Mouse (Mus musculus) layer of hippocampus, postnatal 14 days (tissue): ENCODE measurements around the gene Sdhc. TPM values are rescaled to one million over a fixed set of nuclear protein-coding genes. Genes with fewer than 3 reads are reported as not detected.
"Not testable (repeated sequence)": the region's sequence is repeated elsewhere in the genome, so short reads cannot be mapped to it uniquely, and the experiment has no call there.

ENCODE experiments used
- DNase-seq, 2 experiments: peaks; one replicate each; pipeline ENCODE4 v3.0.0; 2021 to 2022; ENCODE audit warnings: low spot score in 2 of 2, mixed read lengths in 1 of 2
- total RNA-seq, 2 experiments: library from RNA; stranded (reverse); gene quantifications; 2 replicates each; pipeline ENCODE4 v1.2.3; 2021

Gene Sdhc
- total RNA-seq, 2 experiments from 2014 or later = 196 to 214 TPM

- no peak for DNase-seq
These were observed 34.1 kb downstream of the Sdhc start for GRCm38 (mm10) chr1:171116280-171116679.

- DNase-seq = peak; percentile 40 to 41
These were observed 36.5 kb downstream of the Sdhc start, which contains the start of gene Cfap126 for GRCm38 (mm10) chr1:171113873-171114299. Gene Cfap126, plus strand, starts transcription at chr1:171113918.

GRCm38 (mm10) chr1:171112986-171113385 lies 37.4 kb downstream of the Sdhc start:
- no peak for DNase-seq

GRCm38 (mm10) chr1:171111781-171112575 lies 38.4 kb downstream of the Sdhc start:
- DNase-seq = peak; percentile 13 to 33

- DNase-seq = peak; percentile 96 to 99
These were observed 39.2 kb downstream of the Sdhc start for GRCm38 (mm10) chr1:171111020-171111780.

- no peak for DNase-seq
These were observed 39.8 kb downstream of the Sdhc start for GRCm38 (mm10) chr1:171110659-171111019.

- no peak for DNase-seq
These were observed 40.8 kb downstream of the Sdhc start for GRCm38 (mm10) chr1:171109620-171110019.

- DNase-seq = no peak
These were observed 45.2 kb downstream of the Sdhc start for GRCm38 (mm10) chr1:171105226-171105625.

- no peak for DNase-seq
These were observed 47.1 kb downstream of the Sdhc start for GRCm38 (mm10) chr1:171103179-171103840.

GRCm38 (mm10) chr1:171102547-171103177 lies 47.7 kb downstream of the Sdhc start:
- DNase-seq = peak; percentile 90 to 92

GRCm38 (mm10) chr1:171101733-171102546 lies 48.5 kb downstream of the Sdhc start:
- peak; percentile 91 for DNase-seq

GRCm38 (mm10) chr1:171101033-171101432 lies 49.4 kb downstream of the Sdhc start:
- no peak for DNase-seq

- DNase-seq = no peak
These were observed 52.8 kb downstream of the Sdhc start for GRCm38 (mm10) chr1:171097612-171098011.

GRCm38 (mm10) chr1:171097136-171097535 lies 53.3 kb downstream of the Sdhc start:
- DNase-seq = no peak

- DNase-seq = no peak
These were observed 54.1 kb downstream of the Sdhc start for GRCm38 (mm10) chr1:171096110-171096964.

GRCm38 (mm10) chr1:171094424-171094823 lies 56.0 kb downstream of the Sdhc start:
- DNase-seq = no peak

- DNase-seq = no peak
These were observed 59.6 kb downstream of the Sdhc start for GRCm38 (mm10) chr1:171090761-171091160.

GRCm38 (mm10) chr1:171089891-171090290 lies 60.5 kb downstream of the Sdhc start:
- no peak for DNase-seq

- not testable (repeated sequence) for DNase-seq
These were observed 62.0 kb downstream of the Sdhc start for GRCm38 (mm10) chr1:171088237-171088869.
